Mouse (Mus musculus) C2C12 (cell line): ENCODE results near the gene Colgalt2.

Experiments
- CEBPB ChIP-seq: IDR thresholded peaks from one replicate; pipeline ENCODE4 v1.6.1; 2011; ENCODE audit warnings: low read depth, mild to moderate bottlenecking, control low read depth, moderate library complexity
- CTCF ChIP-seq: IDR thresholded peaks from one replicate; pipeline ENCODE4 v1.5.1; 2011; ENCODE audit not compliant: control insufficient read depth, insufficient read depth, insufficient read length
- MAX ChIP-seq: IDR thresholded peaks from one replicate; pipeline ENCODE4 v1.6.1; 2011; ENCODE audit warnings: mild to moderate bottlenecking, control low read depth
- USF1 ChIP-seq: IDR thresholded peaks from one replicate; pipeline ENCODE4 v1.6.1; 2011; ENCODE audit warnings: low read depth, mild to moderate bottlenecking, control low read depth, moderate library complexity

GRCm38 (mm10) chr1:152368311-152369088 is 31.1 kb upstream of the Colgalt2 start:
- no peak for TF ChIP-seq CTCF
- no peak for TF ChIP-seq USF1
- no peak for TF ChIP-seq CEBPB
- TF ChIP-seq MAX, result no peak
